Mouse (Mus musculus): Measurements from ENCODE around the gene Rep15. TPM values are rescaled to one million over a fixed set of nuclear protein-coding genes. Genes with fewer than 3 reads are reported as not detected.

Rep15 gene
- polyA plus RNA-seq, 1 experiment from 2014 or later = 2.5 TPM

Other genes with a start within 250 kb of the Rep15 start
- gene Arntl2, start 236.5 kb upstream of the Rep15 start, polyA plus RNA-seq (2014; fragmentation: Nextera tagmentation; extraction: Ambion mirVana) = 7.1 and 8.5 TPM in 2 replicates
- not detected in 2 replicates for gene Smco2, start 182.5 kb upstream of the Rep15 start, polyA plus RNA-seq (2014; fragmentation: Nextera tagmentation; extraction: Ambion mirVana)
- 41.9 and 52.1 TPM in 2 replicates for gene Ppfibp1, start 144.1 kb upstream of the Rep15 start, polyA plus RNA-seq (2014; fragmentation: Nextera tagmentation; extraction: Ambion mirVana)
- gene 1700034J05Rik, start 78.2 kb upstream of the Rep15 start, polyA plus RNA-seq (2014; fragmentation: Nextera tagmentation; extraction: Ambion mirVana) = 0.43 and 0.54 TPM in 2 replicates
- 123 and 125 TPM in 2 replicates for gene Mrps35, start 10.2 kb downstream of the Rep15 start, polyA plus RNA-seq (2014; fragmentation: Nextera tagmentation; extraction: Ambion mirVana)
- gene Mansc4, start 54.4 kb downstream of the Rep15 start, polyA plus RNA-seq (2014; fragmentation: Nextera tagmentation; extraction: Ambion mirVana) = 4.4 and 5.0 TPM in 2 replicates
- 11.1 and 13.2 TPM in 2 replicates for gene Klhl42, start 58.8 kb downstream of the Rep15 start, polyA plus RNA-seq (2014; fragmentation: Nextera tagmentation; extraction: Ambion mirVana)
- 3.0 and 4.0 TPM in 2 replicates for gene Pthlh, start 231.6 kb downstream of the Rep15 start, polyA plus RNA-seq (2014; fragmentation: Nextera tagmentation; extraction: Ambion mirVana)